Mouse (Mus musculus): Measurements from ENCODE around the gene Ndel1. TPM values are rescaled to one million over a fixed set of nuclear protein-coding genes. Genes with fewer than 3 reads are reported as not detected.
A peak's percentile ranks its signal among the peaks of the same experiment; 100 is the strongest.

Ndel1 gene
- polyA plus RNA-seq, 1 experiment from 2014 or later = 73.5 TPM

- H3K4me1 ChIP-seq (replicated peaks; ENCODE audit: control insufficient read depth, insufficient read depth, low read length) = no peaks in the 10 kb centered on the region
- no peak for ATAC-seq (ENCODE audit: low read depth)
- no peaks in the 10 kb centered on the region for H3K9me3 ChIP-seq (ENCODE audit: control insufficient read depth, low read length)
- H3K36me3 ChIP-seq (ENCODE audit: control insufficient read depth, insufficient read depth, low read length) = peaks cover 83% of the 10 kb centered on the region
- 62% methylated on average over 9 of the region's 9 CpGs for WGBS
- no peak overlapping the region for H3K4me2 ChIP-seq (ENCODE audit: low read depth, low read length)
- no peak overlapping the region for H3K9ac ChIP-seq (ENCODE audit: low read length)
- no peak overlapping the region for H3K4me3 ChIP-seq (ENCODE audit: low read length)
- H3K27ac ChIP-seq (ENCODE audit: low read length) = no peak overlapping the region
- H3K27me3 ChIP-seq (ENCODE audit: control insufficient read depth, insufficient read depth, low read depth, low read length) = no peaks in the 10 kb centered on the region
Observed at GRCm38 (mm10) chr11:68811881-68812577, 59.6 kb downstream of the Ndel1 start.

- Histone ChIP-seq H3K27ac (ENCODE audit: low read length) (no peak overlapping the region), H3K4me1 (replicated peaks; ENCODE audit: control insufficient read depth, insufficient read depth, low read length) (no peaks in the 10 kb centered on the region), H3K4me2 (ENCODE audit: low read depth, low read length) (no peak overlapping the region), H3K36me3 (ENCODE audit: control insufficient read depth, insufficient read depth, low read length) (peaks cover 81% of the 10 kb centered on the region), H3K4me3 (ENCODE audit: low read length) (no peak overlapping the region), H3K9me3 (ENCODE audit: control insufficient read depth, low read length) (no peaks in the 10 kb centered on the region), H3K27me3 (ENCODE audit: control insufficient read depth, insufficient read depth, low read depth, low read length) (no peaks in the 10 kb centered on the region), H3K9ac (ENCODE audit: low read length) (no peak overlapping the region)
- 0 out of 2 replicates have a peak, but pooled peaks have one; percentile 18 for ATAC-seq (ENCODE audit: low read depth)
- 32% methylated on average over 6 of the region's 6 CpGs for WGBS
Observed at GRCm38 (mm10) chr11:68807787-68808186, 63.9 kb downstream of the Ndel1 start.

GRCm38 (mm10) chr11:68805148-68805547 lies 66.5 kb downstream of the Ndel1 start:
- 50% methylated on average over 4 of the region's 4 CpGs for WGBS
- no peak overlapping the region for H3K9ac ChIP-seq (ENCODE audit: low read length)
- H3K27ac ChIP-seq (ENCODE audit: low read length) = no peak overlapping the region
- peaks cover 81% of the 10 kb centered on the region for H3K36me3 ChIP-seq (ENCODE audit: control insufficient read depth, insufficient read depth, low read length)
- H3K4me2 ChIP-seq (ENCODE audit: low read depth, low read length) = no peak overlapping the region
- no peak overlapping the region for H3K4me3 ChIP-seq (ENCODE audit: low read length)
- H3K4me1 ChIP-seq (replicated peaks; ENCODE audit: control insufficient read depth, insufficient read depth, low read length) = no peaks in the 10 kb centered on the region
- H3K27me3 ChIP-seq (ENCODE audit: control insufficient read depth, insufficient read depth, low read depth, low read length) = no peaks in the 10 kb centered on the region
- no peaks in the 10 kb centered on the region for H3K9me3 ChIP-seq (ENCODE audit: control insufficient read depth, low read length)
- ATAC-seq (ENCODE audit: low read depth) = no peak

- Histone ChIP-seq H3K4me2 (ENCODE audit: low read depth, low read length) (no peak overlapping the region), H3K9ac (ENCODE audit: low read length) (no peak overlapping the region), H3K4me3 (ENCODE audit: low read length) (no peak overlapping the region), H3K4me1 (replicated peaks; ENCODE audit: control insufficient read depth, insufficient read depth, low read length) (no peaks in the 10 kb centered on the region), H3K27ac (ENCODE audit: low read length) (no peak overlapping the region), H3K27me3 (ENCODE audit: control insufficient read depth, insufficient read depth, low read depth, low read length) (no peaks in the 10 kb centered on the region), H3K9me3 (ENCODE audit: control insufficient read depth, low read length) (no peaks in the 10 kb centered on the region), H3K36me3 (ENCODE audit: control insufficient read depth, insufficient read depth, low read length) (peaks cover 81% of the 10 kb centered on the region)
- 79% methylated on average over 10 of the region's 10 CpGs for WGBS
- no peak for ATAC-seq (ENCODE audit: low read depth)
Observed at GRCm38 (mm10) chr11:68798258-68798657, 73.4 kb downstream of the Ndel1 start.

- Histone ChIP-seq H3K36me3 (ENCODE audit: control insufficient read depth, insufficient read depth, low read length) (peaks cover 77% of the 10 kb centered on the region), H3K27me3 (ENCODE audit: control insufficient read depth, insufficient read depth, low read depth, low read length) (no peaks in the 10 kb centered on the region), H3K4me3 (ENCODE audit: low read length) (no peak overlapping the region), H3K4me1 (replicated peaks; ENCODE audit: control insufficient read depth, insufficient read depth, low read length) (no peaks in the 10 kb centered on the region), H3K27ac (ENCODE audit: low read length) (no peak overlapping the region), H3K9ac (ENCODE audit: low read length) (no peak overlapping the region), H3K4me2 (ENCODE audit: low read depth, low read length) (no peak overlapping the region), H3K9me3 (ENCODE audit: control insufficient read depth, low read length) (no peaks in the 10 kb centered on the region)
- no peak for ATAC-seq (ENCODE audit: low read depth)
- 88% methylated on average over 9 of the region's 9 CpGs for WGBS
Observed at GRCm38 (mm10) chr11:68791794-68792193, 79.9 kb downstream of the Ndel1 start.

GRCm38 (mm10) chr11:68790720-68791119 lies 80.9 kb downstream of the Ndel1 start:
- no peaks in the 10 kb centered on the region for H3K27me3 ChIP-seq (ENCODE audit: control insufficient read depth, insufficient read depth, low read depth, low read length)
- ATAC-seq (ENCODE audit: low read depth) = no peak
- WGBS = 88% methylated on average over 10 of the region's 10 CpGs
- H3K9ac ChIP-seq (ENCODE audit: low read length) = no peak overlapping the region
- H3K4me2 ChIP-seq (ENCODE audit: low read depth, low read length) = no peak overlapping the region
- H3K4me1 ChIP-seq (replicated peaks; ENCODE audit: control insufficient read depth, insufficient read depth, low read length) = no peaks in the 10 kb centered on the region
- no peaks in the 10 kb centered on the region for H3K9me3 ChIP-seq (ENCODE audit: control insufficient read depth, low read length)
- H3K4me3 ChIP-seq (ENCODE audit: low read length) = no peak overlapping the region
- H3K27ac ChIP-seq (ENCODE audit: low read length) = no peak overlapping the region
- peaks cover 75% of the 10 kb centered on the region for H3K36me3 ChIP-seq (ENCODE audit: control insufficient read depth, insufficient read depth, low read length)

- Histone ChIP-seq H3K4me2 (ENCODE audit: low read depth, low read length) (no peak overlapping the region), H3K4me1 (replicated peaks; ENCODE audit: control insufficient read depth, insufficient read depth, low read length) (no peaks in the 10 kb centered on the region), H3K9ac (ENCODE audit: low read length) (no peak overlapping the region), H3K27me3 (ENCODE audit: control insufficient read depth, insufficient read depth, low read depth, low read length) (no peaks in the 10 kb centered on the region), H3K9me3 (ENCODE audit: control insufficient read depth, low read length) (no peaks in the 10 kb centered on the region), H3K27ac (ENCODE audit: low read length) (no peak overlapping the region), H3K36me3 (ENCODE audit: control insufficient read depth, insufficient read depth, low read length) (peaks cover 75% of the 10 kb centered on the region), H3K4me3 (ENCODE audit: low read length) (no peak overlapping the region)
- no peak for ATAC-seq (ENCODE audit: low read depth)
- WGBS = 89% methylated on average over 9 of the region's 9 CpGs
Observed at GRCm38 (mm10) chr11:68787222-68787621, 84.4 kb downstream of the Ndel1 start.

- no peak overlapping the region for H3K4me3 ChIP-seq (ENCODE audit: low read length)
- H3K9ac ChIP-seq (ENCODE audit: low read length) = no peak overlapping the region
- no peak overlapping the region for H3K27ac ChIP-seq (ENCODE audit: low read length)
- peaks cover 71% of the 10 kb centered on the region for H3K36me3 ChIP-seq (ENCODE audit: control insufficient read depth, insufficient read depth, low read length)
- no peaks in the 10 kb centered on the region for H3K4me1 ChIP-seq (replicated peaks; ENCODE audit: control insufficient read depth, insufficient read depth, low read length)
- 78% methylated on average over 8 of the region's 8 CpGs for WGBS
- ATAC-seq (ENCODE audit: low read depth) = no peak
- H3K27me3 ChIP-seq (ENCODE audit: control insufficient read depth, insufficient read depth, low read depth, low read length) = no peaks in the 10 kb centered on the region
- H3K4me2 ChIP-seq (ENCODE audit: low read depth, low read length) = no peak overlapping the region
- no peaks in the 10 kb centered on the region for H3K9me3 ChIP-seq (ENCODE audit: control insufficient read depth, low read length)
Observed at GRCm38 (mm10) chr11:68785813-68786212, 85.8 kb downstream of the Ndel1 start.

- no peaks in the 10 kb centered on the region for H3K27me3 ChIP-seq (ENCODE audit: control insufficient read depth, insufficient read depth, low read depth, low read length)
- H3K9ac ChIP-seq (ENCODE audit: low read length) = no peak overlapping the region
- H3K4me2 ChIP-seq (ENCODE audit: low read depth, low read length) = no peak overlapping the region
- ATAC-seq (ENCODE audit: low read depth) = no peak
- H3K9me3 ChIP-seq (ENCODE audit: control insufficient read depth, low read length) = no peaks in the 10 kb centered on the region
- WGBS = 84% methylated on average over 9 of the region's 9 CpGs
- no peak overlapping the region for H3K27ac ChIP-seq (ENCODE audit: low read length)
- H3K4me1 ChIP-seq (replicated peaks; ENCODE audit: control insufficient read depth, insufficient read depth, low read length) = no peaks in the 10 kb centered on the region
- no peak overlapping the region for H3K4me3 ChIP-seq (ENCODE audit: low read length)
- peaks cover 56% of the 10 kb centered on the region for H3K36me3 ChIP-seq (ENCODE audit: control insufficient read depth, insufficient read depth, low read length)
Observed at GRCm38 (mm10) chr11:68782336-68782735, 89.3 kb downstream of the Ndel1 start.
